In genomic region chr10:44002995-44003524, GRCm38 (mm10) we compare ENCODE assay signal across 8 mouse cellular contexts.
DNase-seq lines count a peak whose midpoint lies in the region; ATAC-seq lines count a peak whose summit lies in the region.

No protein-coding gene starts in this region.

- peaks cover 9% of the 10 kb centered on the region for H3K4me1 ChIP-seq in heart, embryonic 11.5 days (ENCODE audit: control insufficient read depth, insufficient read depth, low read length)
- H3K4me1 ChIP-seq in forebrain, embryonic 15.5 days = peaks cover 32% of the 10 kb centered on the region
- H3K4me1 ChIP-seq in liver, embryonic 16.5 days (ENCODE audit: control insufficient read depth, low read depth, low read length) = peaks cover 6% of the 10 kb centered on the region

- ATAC-seq in heart, embryonic 11.5 days (replicated peaks; ENCODE audit: insufficient number of reproducible peaks, low FRiP score, low TSS enrichment) = no peak
- ATAC-seq in forebrain, embryonic 15.5 days (replicated peaks) = no peak
- no peak for ATAC-seq in liver, embryonic 16.5 days (ENCODE audit: low read depth)

- H3K4me2 ChIP-seq in heart, embryonic 11.5 days = peak overlapping the region; percentile 74
- peak overlapping the region; percentile 59 for H3K4me2 ChIP-seq in forebrain, embryonic 15.5 days (replicated peaks)
- peak overlapping the region; percentile 59 for H3K4me2 ChIP-seq in liver, embryonic 16.5 days (ENCODE audit: low read depth, low read length)

- no peaks in the 10 kb centered on the region for H3K9me3 ChIP-seq in heart, embryonic 11.5 days (replicated peaks; ENCODE audit: control insufficient read depth, low read length)
- no peaks in the 10 kb centered on the region for H3K9me3 ChIP-seq in forebrain, embryonic 15.5 days
- H3K9me3 ChIP-seq in liver, embryonic 16.5 days (replicated peaks; ENCODE audit: control insufficient read depth, low read length) = no peaks in the 10 kb centered on the region

- H3K36me3 ChIP-seq in heart, embryonic 11.5 days (ENCODE audit: control insufficient read depth, insufficient read depth, low read length) = no peaks in the 10 kb centered on the region
- H3K36me3 ChIP-seq in forebrain, embryonic 15.5 days = no peaks in the 10 kb centered on the region
- H3K36me3 ChIP-seq in liver, embryonic 16.5 days (ENCODE audit: control insufficient read depth, insufficient read depth) = no peaks in the 10 kb centered on the region

- 3% methylated on average over 11 of the region's 11 CpGs for WGBS in heart, embryonic 11.5 days (ENCODE audit: insufficient replicate concordance)
- WGBS in forebrain, embryonic 15.5 days = 2% methylated on average over 11 of the region's 11 CpGs
- WGBS in liver, embryonic 16.5 days (ENCODE audit: insufficient replicate concordance) = 3% methylated on average over 11 of the region's 11 CpGs

- peak overlapping the region; percentile 52; the same call in 1 of the 2 replicates for H3K9ac ChIP-seq in heart, embryonic 11.5 days (ENCODE audit: low read depth, low read length)
- peak overlapping the region; percentile 31; the same call in 1 of the 2 replicates for H3K9ac ChIP-seq in forebrain, embryonic 15.5 days (replicated peaks)
- H3K9ac ChIP-seq in liver, embryonic 16.5 days (ENCODE audit: low read depth, low read length) = peak overlapping the region; percentile 44

- no peak for DNase-seq in heart, adult 18-20 months
- DNase-seq in CD4-positive, CD25-positive, alpha-beta regulatory T cell, adult 2 months (ENCODE audit: low read depth, low spot score) = peak; percentile 34
- DNase-seq in frontal cortex, postnatal 36 days (ENCODE audit: low spot score in 2 of 2) = no peak
- no peak for DNase-seq in adrenal gland, adult 2 months
- no peak for DNase-seq in cerebellum, postnatal 25 days

- no peak overlapping the region for H3K27ac ChIP-seq in heart, embryonic 11.5 days (ENCODE audit: low read depth, low read length)
- H3K27ac ChIP-seq in forebrain, embryonic 15.5 days (replicated peaks) = no peak overlapping the region
- H3K27ac ChIP-seq in liver, embryonic 16.5 days (ENCODE audit: low read length) = no peak overlapping the region

- peaks cover 69% of the 10 kb centered on the region for H3K27me3 ChIP-seq in heart, embryonic 11.5 days (ENCODE audit: control insufficient read depth, insufficient read depth, low read length)
- peaks cover 66% of the 10 kb centered on the region for H3K27me3 ChIP-seq in forebrain, embryonic 15.5 days
- peaks cover 53% of the 10 kb centered on the region for H3K27me3 ChIP-seq in liver, embryonic 16.5 days (ENCODE audit: control insufficient read depth, insufficient read depth, low read depth, low read length)

- peak overlapping the region; percentile 63 for H3K4me3 ChIP-seq in heart, embryonic 11.5 days (ENCODE audit: low read depth, low read length)
- H3K4me3 ChIP-seq in forebrain, embryonic 15.5 days = peak overlapping the region; percentile 49
- peak overlapping the region; percentile 71 for H3K4me3 ChIP-seq in liver, embryonic 16.5 days (ENCODE audit: low read depth, low read length)
